Mouse (Mus musculus): ENCODE measurements at regions not wholly inside any gene's neighbourhood (a gene's known extent, or its start where the extent isn't known, plus 50 kb on each side); places are given as distances from the start of the nearest gene placed in this dataset.

GRCm38 (mm10) chr14:114857689-114858088, 234.3 kb upstream of the Gpc5 start:
- no peak for DNase-seq (ENCODE audit: low spot score)

GRCm38 (mm10) chr14:114863585-114863984, 228.4 kb upstream of the Gpc5 start:
- no peak for DNase-seq (ENCODE audit: low spot score)

DNA sequence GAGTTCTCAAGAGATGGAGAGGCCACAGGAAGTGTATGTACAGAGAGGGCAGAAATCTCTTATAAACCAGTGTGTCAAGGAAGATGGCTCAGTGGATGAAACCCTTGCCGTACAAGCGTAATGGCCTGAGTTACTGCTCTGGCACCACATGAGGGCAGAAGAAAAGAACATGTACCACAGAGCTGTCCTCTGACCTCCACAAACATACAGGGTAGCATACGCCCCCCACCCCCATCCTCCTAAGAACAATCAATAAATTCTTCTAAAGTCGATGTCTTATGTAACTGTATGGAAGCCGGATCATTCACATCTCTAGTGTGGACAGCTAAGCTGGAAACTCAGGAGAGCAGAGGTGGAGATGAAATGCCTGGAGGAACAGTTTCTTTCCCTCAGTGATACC, 227.9 kb upstream of the Gpc5 start:
- no peak for DNase-seq (ENCODE audit: low spot score)

DNA sequence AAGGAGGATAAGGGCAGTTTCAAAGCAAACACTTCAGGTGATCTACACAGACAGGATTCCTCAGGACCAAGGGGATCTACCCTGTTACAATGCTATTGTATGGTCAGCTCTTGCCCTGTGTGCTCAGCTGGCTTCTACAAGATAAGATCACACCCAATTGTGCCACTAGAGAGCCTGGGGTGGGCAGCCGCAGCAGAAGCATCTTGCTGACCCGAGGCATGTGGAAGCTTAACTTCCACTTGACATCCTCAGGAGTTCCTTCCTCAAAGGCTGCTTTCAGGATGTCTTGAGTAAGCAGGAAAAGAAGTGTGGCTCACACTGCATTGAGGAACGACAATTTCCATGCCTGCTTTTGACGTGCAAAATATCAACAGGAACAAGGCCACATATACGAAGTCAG, 222.8 kb upstream of the Gpc5 start:
- DNase-seq (ENCODE audit: low spot score), result no peak

DNA sequence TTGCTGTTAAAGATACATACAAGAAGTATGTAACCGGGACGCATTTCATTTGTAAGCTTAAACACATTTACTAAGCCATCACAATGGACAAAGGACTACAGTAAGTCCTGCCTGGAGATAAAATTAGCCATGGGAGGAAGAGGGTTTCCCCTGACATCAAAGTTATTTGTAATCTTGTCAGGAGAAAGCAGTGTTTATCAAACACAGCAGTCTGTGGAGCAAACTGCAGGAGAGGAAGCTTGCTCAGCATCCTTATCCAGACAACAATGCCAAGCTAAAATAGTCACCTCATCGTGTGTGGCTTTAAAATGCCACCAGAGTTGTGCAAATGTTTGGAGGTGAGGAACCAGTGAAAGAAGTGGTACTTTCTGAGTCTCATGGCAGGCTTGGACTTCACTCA, 216.9 kb upstream of the Gpc5 start:
- DNase-seq (ENCODE audit: low spot score), result no peak

- DNase-seq (ENCODE audit: low spot score), result no peak
Observed at GRCm38 (mm10) chr14:114876427-114876826, 215.6 kb upstream of the Gpc5 start.

DNA sequence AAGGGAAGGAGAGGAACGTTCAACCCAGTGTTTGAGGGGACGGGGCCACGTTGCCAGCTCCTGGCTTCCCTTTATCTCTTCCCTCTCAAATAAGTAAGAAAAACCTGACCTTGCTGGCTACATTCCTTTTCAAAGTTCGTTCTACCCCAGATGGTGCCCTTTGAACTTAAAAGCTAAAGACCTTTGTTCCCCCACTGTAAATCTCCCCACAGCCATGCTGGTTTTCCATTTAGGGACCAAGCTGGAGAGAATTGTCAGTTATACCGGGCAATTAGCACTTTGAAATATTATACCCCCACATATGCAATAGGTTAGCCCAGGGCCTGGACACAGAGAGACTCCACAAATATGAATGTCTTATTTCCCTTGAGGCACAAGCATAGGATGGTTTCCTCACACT, 214.5 kb upstream of the Gpc5 start:
- DNase-seq (ENCODE audit: low spot score), result no peak

GRCm38 (mm10) chr14:114880291-114880690, 211.7 kb upstream of the Gpc5 start:
- no peak for DNase-seq (ENCODE audit: low spot score)

GRCm38 (mm10) chr14:114904109-114904508, 187.9 kb upstream of the Gpc5 start:
- DNase-seq (ENCODE audit: low spot score), result no peak

GRCm38 (mm10) chr14:114912271-114912670, 179.7 kb upstream of the Gpc5 start:
- no peak for DNase-seq (ENCODE audit: low spot score)

GRCm38 (mm10) chr14:114913238-114913637, 178.8 kb upstream of the Gpc5 start:
- peak; percentile 58 for DNase-seq (ENCODE audit: low spot score)

- DNase-seq (ENCODE audit: low spot score), result no peak
Observed at GRCm38 (mm10) chr14:114945744-114946143, 146.3 kb upstream of the Gpc5 start.

DNA sequence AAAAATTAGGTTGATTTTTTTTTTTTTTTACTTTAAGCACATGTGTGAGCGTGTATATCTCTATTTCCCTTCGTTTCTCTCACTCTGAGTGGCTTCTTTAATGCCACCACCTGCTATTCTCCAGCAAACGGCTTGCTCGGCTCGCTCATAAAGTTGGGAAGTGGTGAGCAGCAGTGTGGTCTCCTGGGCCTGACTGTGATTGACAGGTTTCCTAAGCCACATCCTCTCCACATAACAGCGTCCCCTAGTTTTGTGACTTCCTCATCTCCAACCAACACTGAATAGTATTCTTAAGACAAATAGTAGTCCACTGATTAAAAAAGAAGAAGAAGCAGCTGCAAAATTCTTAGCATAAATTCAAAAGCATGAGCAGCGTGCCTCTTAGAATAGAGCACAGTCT, 145.7 kb upstream of the Gpc5 start:
- no peak for DNase-seq (ENCODE audit: low spot score)

GRCm38 (mm10) chr14:114948341-114949155, 143.5 kb upstream of the Gpc5 start:
- peak; percentile 10 for DNase-seq (ENCODE audit: low spot score)

- no peak for DNase-seq (ENCODE audit: low spot score)
Observed at GRCm38 (mm10) chr14:114949156-114949496, 142.9 kb upstream of the Gpc5 start.

DNA sequence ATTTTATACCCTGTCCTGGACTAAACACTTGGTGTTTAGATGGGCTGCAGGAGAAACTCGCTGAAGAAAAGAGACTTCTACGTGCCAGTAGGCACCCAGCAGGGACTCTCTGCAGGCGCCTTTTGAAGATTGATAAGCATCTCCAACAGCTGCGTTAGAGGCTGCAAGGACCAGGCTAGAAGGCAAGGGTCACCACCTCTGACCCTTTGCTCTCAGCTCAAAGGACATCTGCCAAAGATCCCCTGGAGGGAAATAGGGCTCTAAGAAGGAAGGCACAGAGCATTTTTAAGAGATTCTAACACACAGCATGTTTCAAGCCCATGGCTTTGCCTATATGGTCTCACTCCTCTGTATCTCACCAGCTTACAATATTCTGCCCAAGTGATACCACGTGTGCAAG, 139.7 kb upstream of the Gpc5 start:
- DNase-seq (ENCODE audit: low spot score), result no peak

DNA sequence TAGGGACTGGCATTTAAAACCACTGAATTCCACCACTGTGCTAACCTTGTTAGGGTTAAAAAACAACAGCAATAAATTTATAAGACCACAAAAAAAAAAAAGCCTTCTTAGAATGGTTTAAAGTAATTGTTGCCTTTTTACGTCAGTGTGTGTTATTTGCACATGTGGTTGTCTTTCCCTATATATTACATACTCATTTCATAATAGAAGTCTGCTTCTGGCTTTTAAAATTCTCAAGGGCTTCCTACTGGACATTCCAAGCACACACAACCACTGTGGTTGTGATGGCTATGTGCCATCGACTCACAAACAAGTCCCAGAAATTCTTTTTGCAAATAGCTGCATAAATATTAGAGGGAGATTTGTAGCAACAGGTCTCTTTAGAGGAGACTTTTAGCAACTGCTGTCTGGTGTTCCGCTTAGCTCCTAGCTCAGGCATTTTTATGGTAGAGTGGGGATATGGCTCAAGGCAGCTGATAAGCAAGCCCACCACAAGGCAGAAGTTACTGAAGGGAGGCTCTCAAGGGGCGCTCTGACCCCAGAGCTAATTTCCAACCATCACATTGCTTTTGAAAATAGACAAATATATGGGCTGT, 138.8 kb upstream of the Gpc5 start:
- DNase-seq (ENCODE audit: low spot score), result no peak

DNA sequence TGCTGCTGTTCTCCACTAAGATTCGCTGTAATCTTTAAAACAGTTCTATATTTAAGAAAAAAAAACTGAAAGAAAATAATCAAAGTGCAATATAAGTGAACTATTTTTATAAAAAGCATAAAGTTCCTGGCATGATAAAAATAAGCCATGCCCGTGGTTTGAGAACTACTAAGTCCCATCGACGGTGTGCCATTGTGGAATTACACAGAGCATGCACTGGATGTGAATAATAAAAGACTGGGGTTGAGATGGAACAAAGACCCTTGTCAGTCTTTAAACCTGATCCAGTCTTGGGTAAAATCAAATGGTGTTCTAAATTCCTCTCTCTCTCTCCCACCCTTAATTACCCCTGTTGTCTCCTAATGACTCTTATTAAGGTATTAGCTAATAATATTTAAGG, 137.7 kb upstream of the Gpc5 start:
- DNase-seq (ENCODE audit: low spot score), result no peak

DNA sequence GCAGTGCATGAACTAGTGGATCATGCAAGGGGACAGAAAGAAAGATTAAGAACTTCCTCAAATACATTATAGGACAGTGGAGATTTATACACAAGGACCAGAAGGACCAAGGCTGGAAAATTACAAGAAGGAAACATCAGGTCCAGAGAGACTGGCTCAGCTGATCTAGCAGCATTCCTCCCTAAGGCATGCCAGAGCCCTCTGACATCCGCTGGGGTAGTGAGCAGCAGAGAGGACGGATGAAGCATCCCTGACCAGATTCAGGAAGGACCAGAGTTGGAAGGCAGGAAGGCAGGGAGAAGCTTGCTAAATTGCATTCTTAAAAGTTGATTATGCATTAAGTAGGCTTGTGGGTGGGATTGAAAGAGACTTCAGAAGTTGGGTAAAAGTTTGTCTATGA, 136.4 kb upstream of the Gpc5 start:
- no peak for DNase-seq (ENCODE audit: low spot score)

DNA sequence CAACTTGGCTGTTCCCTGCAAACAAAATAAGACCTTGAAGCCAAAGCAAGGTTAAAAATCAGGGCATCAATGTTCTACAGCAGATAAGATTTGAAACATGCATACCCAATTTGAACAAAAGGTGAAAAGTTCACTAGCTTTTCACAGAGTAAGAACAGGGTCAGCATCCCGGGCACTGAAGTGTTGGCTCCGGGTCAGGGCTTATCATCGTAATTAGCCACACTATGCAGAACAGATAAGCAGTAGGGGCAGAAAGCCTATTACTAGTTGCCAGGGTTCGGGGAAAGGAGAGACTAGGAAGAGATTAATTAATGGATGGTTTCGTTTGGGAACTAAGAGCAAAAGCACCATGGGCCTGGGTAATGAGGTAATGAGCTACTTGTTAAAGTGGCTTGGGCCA, 131.7 kb upstream of the Gpc5 start:
- DNase-seq (ENCODE audit: low spot score), result no peak

DNA sequence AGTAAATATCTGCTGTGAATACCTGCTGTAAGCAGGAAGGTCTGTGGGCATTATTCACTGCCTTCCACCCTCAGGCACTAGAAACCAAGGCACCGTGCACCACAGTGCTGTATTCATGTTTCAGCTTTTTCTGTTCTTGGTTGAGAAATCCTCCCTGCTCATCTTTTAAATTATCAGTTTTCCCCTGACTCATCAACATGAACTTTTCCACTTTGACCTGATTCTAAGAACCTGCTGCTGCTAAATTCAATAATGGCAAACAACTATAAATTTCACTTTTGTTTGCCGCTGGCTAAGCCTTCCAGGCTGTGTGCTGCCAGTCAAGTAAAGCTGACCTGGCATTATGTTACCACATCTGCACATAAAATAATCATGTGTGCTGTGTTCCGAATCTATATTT, 126.1 kb upstream of the Gpc5 start:
- no peak for DNase-seq (ENCODE audit: low spot score)

- peak; percentile 9 for DNase-seq (ENCODE audit: low spot score)
Observed at GRCm38 (mm10) chr14:114969020-114969419, 123.0 kb upstream of the Gpc5 start.

DNA sequence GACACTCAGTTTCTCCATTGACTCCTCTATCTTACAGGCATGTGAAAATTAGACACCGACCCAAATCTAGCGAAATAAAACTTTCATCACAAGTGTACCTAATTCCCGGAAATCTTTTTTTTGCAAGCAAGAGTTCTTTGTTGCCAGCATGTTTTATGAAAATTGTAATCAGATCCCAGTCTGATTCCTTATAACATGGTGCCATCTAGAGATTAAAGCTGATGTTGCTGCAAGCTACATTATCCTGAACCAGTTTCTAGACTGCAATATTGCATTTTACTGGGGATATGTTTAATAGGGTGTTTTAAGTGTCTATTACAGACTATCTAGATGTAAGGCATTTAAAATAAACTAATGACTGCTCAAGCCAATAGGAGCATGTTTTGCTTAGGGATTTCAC, 110.9 kb upstream of the Gpc5 start:
- peak; percentile 6 for DNase-seq (ENCODE audit: low spot score)

DNA sequence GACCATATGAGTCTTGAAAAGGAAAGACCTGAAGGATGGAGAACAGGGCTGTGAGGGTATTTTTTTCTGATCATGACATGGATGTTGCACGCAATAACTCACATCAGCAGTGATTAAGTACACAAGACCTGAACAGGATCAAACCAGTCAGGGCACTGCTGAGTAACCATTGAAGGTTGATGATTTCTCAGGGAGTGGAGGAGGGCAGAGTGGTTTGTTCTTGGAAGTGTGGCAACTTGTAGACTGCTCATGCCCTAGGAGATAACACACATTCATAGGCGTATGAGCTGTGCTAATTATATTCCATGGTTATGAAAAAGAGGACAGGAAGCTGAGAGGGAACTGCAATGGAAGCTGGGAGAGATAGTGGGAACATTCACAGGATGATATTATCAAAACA, 88.8 kb upstream of the Gpc5 start:
- DNase-seq (ENCODE audit: low spot score), result no peak

Data from layer of hippocampus, adult 11-12 months (tissue).